Mouse (Mus musculus) embryo, embryonic 10 days (tissue): ENCODE data around the gene Myrip.

Experiments
- DNase-seq: peaks from one replicate; pipeline ENCODE4 v3.0.0-alpha.2; 2015; ENCODE audit warnings: low spot score

The Myrip gene

GRCm38 (mm10) chr9:120338172-120338571 is 36.9 kb downstream of the Myrip start:
- DNase-seq: no peak

GRCm38 (mm10) chr9:120339975-120340695 is 38.8 kb downstream of the Myrip start:
- no peak for DNase-seq

- no peak for DNase-seq
Measured at GRCm38 (mm10) chr9:120343123-120343790, 41.9 kb downstream of the Myrip start.

GRCm38 (mm10) chr9:120345651-120346151 is 44.4 kb downstream of the Myrip start:
- peak; percentile 52 for DNase-seq

GRCm38 (mm10) chr9:120349145-120349544 is 47.8 kb downstream of the Myrip start:
- DNase-seq: no peak

- DNase-seq: no peak
Measured at GRCm38 (mm10) chr9:120350346-120350745, 49.0 kb downstream of the Myrip start.

GRCm38 (mm10) chr9:120351061-120351460 is 49.7 kb downstream of the Myrip start:
- DNase-seq: no peak

GRCm38 (mm10) chr9:120351474-120351873 is 50.2 kb downstream of the Myrip start:
- no peak for DNase-seq

- no peak for DNase-seq
Measured at GRCm38 (mm10) chr9:120353036-120353435, 51.7 kb downstream of the Myrip start.

GRCm38 (mm10) chr9:120353967-120354366 is 52.7 kb downstream of the Myrip start:
- DNase-seq: no peak

GRCm38 (mm10) chr9:120354550-120355345 is 53.4 kb downstream of the Myrip start:
- DNase-seq: no peak

GRCm38 (mm10) chr9:120356490-120356889 is 55.2 kb downstream of the Myrip start:
- no peak for DNase-seq

GRCm38 (mm10) chr9:120358060-120358459 is 56.7 kb downstream of the Myrip start:
- DNase-seq: no peak

GRCm38 (mm10) chr9:120360397-120361177 is 59.3 kb downstream of the Myrip start:
- DNase-seq: peak; percentile 35

- no peak for DNase-seq
Measured at GRCm38 (mm10) chr9:120361656-120362055, 60.3 kb downstream of the Myrip start.

GRCm38 (mm10) chr9:120362684-120363083 is 61.4 kb downstream of the Myrip start:
- no peak for DNase-seq

- DNase-seq: no peak
Measured at GRCm38 (mm10) chr9:120364653-120365283, 63.5 kb downstream of the Myrip start.

GRCm38 (mm10) chr9:120367526-120367925 is 66.2 kb downstream of the Myrip start:
- DNase-seq: no peak

- DNase-seq: no peak
Measured at GRCm38 (mm10) chr9:120371633-120372032, 70.3 kb downstream of the Myrip start.

- DNase-seq: no peak
Measured at GRCm38 (mm10) chr9:120372347-120372746, 71.0 kb downstream of the Myrip start.

- peak; percentile 77 for DNase-seq
Measured at GRCm38 (mm10) chr9:120377726-120378125, 76.4 kb downstream of the Myrip start.
